Mouse (Mus musculus) thymus, adult 2 months (tissue): ENCODE data around the gene Map3k6.

Experiments
- CTCF ChIP-seq: fragments of 200-500 bp; IDR thresholded peaks from 2 replicates; pipeline ENCODE4 v1.5.1; 2012; ENCODE audit warnings: mild to moderate bottlenecking, control low read depth, low read length, moderate library complexity, borderline replicate concordance; ENCODE audit not compliant: control insufficient read depth, poor library complexity, insufficient read depth; ENCODE audit errors: extremely low read depth
- POLR2A ChIP-seq: fragments of 200-500 bp; IDR thresholded peaks from 2 replicates; pipeline ENCODE4 v1.6.1; 2012; ENCODE audit warnings: mild to moderate bottlenecking, low read length, control low read depth, moderate library complexity; ENCODE audit not compliant: control insufficient read depth, poor library complexity, insufficient read depth; ENCODE audit errors: extremely low read depth

DNA sequence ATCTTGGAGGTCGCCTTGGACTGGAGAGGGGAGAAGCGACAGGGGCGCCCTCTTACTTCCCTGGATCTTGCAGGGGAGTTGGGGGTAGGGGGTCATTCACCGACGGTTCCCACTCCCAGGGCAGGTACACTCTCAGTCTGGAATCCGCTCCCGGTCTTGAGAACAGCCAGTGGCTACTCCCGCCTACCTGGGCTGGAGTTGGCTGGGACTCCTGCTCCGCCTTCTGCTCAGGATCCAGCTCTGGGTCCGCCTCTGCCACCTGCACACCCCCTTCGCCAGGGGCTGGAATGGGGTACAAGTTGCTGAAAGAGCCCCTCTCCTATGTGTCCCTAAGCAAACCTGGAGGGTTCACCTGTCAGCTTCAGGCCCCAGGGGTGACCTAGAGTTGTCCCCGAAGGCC, 16.6 kb downstream of the Map3k6 start:
- TF ChIP-seq CTCF = no peak
- TF ChIP-seq POLR2A = no peak
